Mouse (Mus musculus) subcutaneous adipose tissue, adult 2 months (tissue): ENCODE results near the gene Syne1. TPM values are rescaled to one million over a fixed set of nuclear protein-coding genes. Genes with fewer than 3 reads are reported as not detected.

Experiments
- polyA plus RNA-seq: library from polyadenylated mRNA; depleted of rRNA; stranded (reverse); fragments of >200 nt; gene quantifications from 2 replicates; pipeline ENCODE4 v1.2.3, GENCODE M21; 2012; ENCODE audit warnings: low replicate concordance; rRNA removed

The Syne1 gene
- 22.0 and 37.9 TPM in 2 replicates for polyA plus RNA-seq

GRCm38 (mm10) chr10:5551382-5551781, at the start of gene Syne1:
TSS of gene Syne1 (minus strand) at chr10:5551482.

GRCm38 (mm10) chr10:5593464-5593863, 42.2 kb upstream of the Syne1 start, which contains the start of gene Myct1:
TSS of gene Myct1 (plus strand) at chr10:5593775.

DNA sequence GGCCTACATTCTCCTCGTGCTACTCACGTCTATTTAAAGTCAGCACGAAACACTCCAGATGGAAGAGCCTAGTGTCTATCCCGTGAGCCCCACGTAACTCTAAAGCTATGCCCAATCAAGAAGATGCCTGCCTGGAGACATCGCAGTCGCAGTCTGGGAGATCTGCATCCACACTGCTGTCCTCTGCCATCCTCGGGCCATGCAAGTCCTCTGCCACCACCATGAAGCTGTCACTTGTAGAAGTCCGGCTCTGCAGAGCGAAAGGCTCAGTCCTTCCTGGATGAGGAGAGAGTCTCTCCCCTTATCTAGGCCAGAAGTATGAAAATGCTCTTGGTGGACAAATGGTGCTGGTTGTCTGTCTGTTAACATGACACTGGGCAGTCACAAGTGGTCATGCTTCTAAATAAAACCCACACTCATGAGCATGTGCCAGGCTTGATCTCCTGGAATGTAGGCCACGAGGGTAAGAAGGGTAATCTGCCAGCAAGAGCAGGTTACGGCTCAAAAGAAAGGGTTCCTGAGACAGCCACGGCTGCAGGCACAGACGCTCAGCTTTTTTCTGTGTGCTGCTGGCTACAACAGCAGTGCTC, 482.5 kb downstream of the Syne1 start, which contains the start of gene Gm10097:
TSS of gene Gm10097 (plus strand) at position 517 of the 590 bp plus-strand sequence.

Other genes with a start within 250 kb of the Syne1 start
- 6.4 and 10.1 TPM in 2 replicates for gene Myct1, start 42.3 kb upstream of the Syne1 start, polyA plus RNA-seq
- gene Vip, start 87.7 kb upstream of the Syne1 start, polyA plus RNA-seq, result 0.13 TPM in 1 of 2 replicates, not detected in the other